Comparison of ENCODE assay signal across 9 mouse cellular contexts in the genomic region with DNA sequence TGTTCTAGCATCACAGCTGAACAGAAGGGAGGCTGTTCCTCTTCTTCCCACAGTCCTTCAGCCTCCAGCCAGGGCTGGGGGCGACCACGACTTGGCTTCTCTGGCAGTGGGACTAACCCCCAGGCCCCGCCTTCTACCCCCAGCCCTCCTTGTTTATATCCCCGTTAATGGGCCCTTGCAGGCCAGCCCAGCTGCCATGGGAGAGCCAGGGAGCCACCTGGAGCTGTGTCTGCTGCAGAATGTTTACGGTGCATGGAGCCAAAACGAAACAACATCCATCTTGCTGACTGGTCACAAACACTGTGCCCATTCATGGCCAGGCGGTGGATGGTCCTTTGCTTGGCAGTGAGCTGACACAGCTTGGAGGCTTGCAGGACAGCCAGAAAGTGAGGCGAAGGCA.
DNase-seq lines count a peak whose midpoint lies in the region.
"Had no signal": no experiment of that assay in that cellular context is flagged by ENCODE, and none has a peak within 500 bp of the region (broad histone marks: within the 10 kb centered on the region; RNA-seq: fewer than 3 reads in every experiment).

No protein-coding gene starts in this region.

- DNase-seq in cerebellum, postnatal 4 days (ENCODE audit: low spot score in 2 of 2) = peak; percentile 17 to 20
- DNase-seq in cerebellum, adult 9-11 months = no peak
- DNase-seq in left cerebral cortex, adult 11 months (ENCODE audit: low spot score) = peak; percentile 12
- DNase-seq in left cerebral cortex, adult 18-20 months (ENCODE audit: low spot score in 2 of 2) = no peak
- peak; percentile 13 to 58 for DNase-seq in urinary bladder, postnatal 4 days (ENCODE audit: low spot score in 2 of 2)
- DNase-seq in urinary bladder, postnatal 10 days (ENCODE audit: low spot score) = no peak
- DNase-seq in T-cell, adult 2 months (ENCODE audit: low spot score) = no peak
- no peak for DNase-seq in adrenal gland, postnatal 10 days
- DNase-seq: thymus, postnatal 14 days had no signal

Comparison
In these comparisons a context has a peak if more than half of its experiments do, and no peak if none do; other contexts are left out.
1. DNase-seq: peak in cerebellum, postnatal 4 days (2 of 2), left cerebral cortex, adult 11 months (single experiment) and urinary bladder, postnatal 4 days (2 of 2); none in cerebellum, adult 9-11 months (single experiment), left cerebral cortex, adult 18-20 months (0 of 2), urinary bladder, postnatal 10 days (single experiment), T-cell, adult 2 months (single experiment) and adrenal gland, postnatal 10 days (single experiment).